Mouse (Mus musculus): ENCODE measurements around the gene Lrp4. TPM values are rescaled to one million over a fixed set of nuclear protein-coding genes. Genes with fewer than 3 reads are reported as not detected.

Lrp4 gene
- 10 to 100 TPM; 10.6 to 12.3 TPM for total RNA-seq (2021)
- polyA plus RNA-seq (2012; rRNA removed) = 3.8 and 6.7 TPM in 2 replicates
- long read RNA-seq, partial matches to known transcripts = 4 of 4 reads
- long read RNA-seq, other reads (novel, unspliced or antisense) = 0 of 4 reads

DNA sequence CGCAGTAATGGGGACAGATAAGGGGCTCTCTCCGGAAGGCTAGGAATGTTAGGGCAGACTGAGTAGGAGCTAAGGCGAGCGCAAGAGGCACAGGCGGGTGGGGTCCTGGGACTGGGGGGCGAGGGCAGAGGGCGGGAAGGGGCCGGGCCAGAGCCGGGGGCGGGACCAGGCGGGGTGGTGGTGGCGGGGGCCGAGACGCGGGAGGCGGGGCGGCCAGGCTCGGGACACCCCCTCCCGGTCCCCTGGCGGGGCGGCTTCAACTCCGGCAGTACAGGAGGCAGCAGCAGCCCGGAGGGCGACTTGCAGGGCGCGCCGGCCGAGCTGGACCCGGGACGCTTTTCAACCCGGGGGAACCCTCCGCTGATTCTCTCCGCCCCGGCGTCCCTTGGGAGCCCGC lies at the start of gene Lrp4:
TSS of gene Lrp4 (plus strand) at position 253 of the 397 bp plus-strand sequence.
- H3K27me3 ChIP-seq (ENCODE audit: control insufficient read depth, insufficient read depth, low read length) = no peaks in the 10 kb centered on the region
- intact Hi-C loops (cut with DNase I) = no loop called here
- H3K4me1 ChIP-seq (ENCODE audit: control insufficient read depth, insufficient read depth, low read length) = peaks cover 4% of the 10 kb centered on the region; the same call in 1 of the 2 replicates
- no peaks in the 10 kb centered on the region for H3K79me2 ChIP-seq (replicated peaks; ENCODE audit: control insufficient read depth, insufficient read depth, low read length)
- WGBS = 2% methylated on average over 29 of the region's 36 CpGs
- 0 out of 2 replicates have a peak, but pooled peaks have one; percentile 10 for TF ChIP-seq CTCF (IDR thresholded peaks at IDR 0.05)
- 0 out of 2 replicates have a peak, but pooled peaks have one; percentile 46 for TF ChIP-seq POLR2A (IDR thresholded peaks at IDR 0.05; ENCODE audit: insufficient read depth, low read depth, low read length)
- TF ChIP-seq EP300 (IDR thresholded peaks at IDR 0.05; ENCODE audit: insufficient read depth, low read depth, low read length) = no peak
- H3K36me3 ChIP-seq (ENCODE audit: control insufficient read depth, insufficient read depth, low read length) = no peaks in the 10 kb centered on the region
- peak within 1 kb of the TSS; percentile 66 for H3K4me3 ChIP-seq
- peak; percentile 79 to 82 for DNase-seq
- H3K9ac ChIP-seq (ENCODE audit: low read depth, low read length) = peak within 1 kb of the TSS; percentile 87
- peak within 1 kb of the TSS; percentile 57 for H3K27ac ChIP-seq

DNA sequence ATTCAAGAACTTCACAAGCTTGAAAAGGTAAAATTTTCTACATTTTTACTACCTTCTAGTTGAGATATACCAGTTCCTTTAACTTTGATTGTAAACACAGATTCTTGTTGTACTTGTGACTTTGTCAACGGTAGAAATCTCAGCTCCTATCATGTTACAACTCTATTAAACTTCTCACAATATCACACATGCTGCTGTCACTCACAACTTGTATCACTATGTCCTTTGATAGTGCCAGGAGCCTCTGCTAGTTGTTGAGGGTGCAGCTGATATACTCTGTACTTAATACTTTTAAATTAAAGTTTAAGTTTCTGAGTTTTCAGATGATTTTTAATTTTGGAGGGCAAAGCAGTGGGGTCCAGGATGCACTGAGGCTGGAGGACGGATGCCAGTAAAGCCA lies 49.3 kb upstream of the Lrp4 start:
- Histone ChIP-seq H3K79me2 (replicated peaks; ENCODE audit: control insufficient read depth, insufficient read depth, low read length) (no peaks in the 10 kb centered on the region), H3K4me1 (ENCODE audit: control insufficient read depth, insufficient read depth, low read length) (no peaks in the 10 kb centered on the region; the same call in 1 of the 2 replicates), H3K27me3 (ENCODE audit: control insufficient read depth, insufficient read depth, low read length) (no peaks in the 10 kb centered on the region), H3K27ac (no peak overlapping the region), H3K9ac (ENCODE audit: low read depth, low read length) (no peak overlapping the region), H3K4me3 (no peak overlapping the region), H3K36me3 (ENCODE audit: control insufficient read depth, insufficient read depth, low read length) (no peaks in the 10 kb centered on the region)
- DNase-seq = no peak
- WGBS = 73% methylated on average over 2 of the region's 2 CpGs
- intact Hi-C loops (cut with DNase I) = loop anchor here (5.0 kb wide), 1 partner anchor 76 kb away; no protein-coding TSS in a partner anchor
- TF ChIP-seq CTCF (IDR thresholded peaks at IDR 0.05) = no peak
- TF ChIP-seq EP300 (IDR thresholded peaks at IDR 0.05; ENCODE audit: insufficient read depth, low read depth, low read length) = no peak
- no peak for TF ChIP-seq POLR2A (IDR thresholded peaks at IDR 0.05; ENCODE audit: insufficient read depth, low read depth, low read length)

- no peak overlapping the region for H3K4me3 ChIP-seq
- TF ChIP-seq EP300 (IDR thresholded peaks at IDR 0.05; ENCODE audit: insufficient read depth, low read depth, low read length) (no peak), CTCF (IDR thresholded peaks at IDR 0.05) (no peak), POLR2A (IDR thresholded peaks at IDR 0.05; ENCODE audit: insufficient read depth, low read depth, low read length) (no peak)
- 53% methylated on average over 2 of the region's 2 CpGs for WGBS
- no peaks in the 10 kb centered on the region for H3K79me2 ChIP-seq (replicated peaks; ENCODE audit: control insufficient read depth, insufficient read depth, low read length)
- H3K4me1 ChIP-seq (ENCODE audit: control insufficient read depth, insufficient read depth, low read length) = peaks cover 2% of the 10 kb centered on the region
- no peak for DNase-seq
- no peak overlapping the region for H3K9ac ChIP-seq (ENCODE audit: low read depth, low read length)
- no peak overlapping the region for H3K27ac ChIP-seq
- peaks cover 3% of the 10 kb centered on the region; the same call in 1 of the 2 replicates for H3K36me3 ChIP-seq (ENCODE audit: control insufficient read depth, insufficient read depth, low read length)
- no peaks in the 10 kb centered on the region for H3K27me3 ChIP-seq (ENCODE audit: control insufficient read depth, insufficient read depth, low read length)
- intact Hi-C loops (cut with DNase I) = no loop called here
Measured at GRCm38 (mm10) chr2:91411473-91411872, 45.8 kb upstream of the Lrp4 start.

DNA sequence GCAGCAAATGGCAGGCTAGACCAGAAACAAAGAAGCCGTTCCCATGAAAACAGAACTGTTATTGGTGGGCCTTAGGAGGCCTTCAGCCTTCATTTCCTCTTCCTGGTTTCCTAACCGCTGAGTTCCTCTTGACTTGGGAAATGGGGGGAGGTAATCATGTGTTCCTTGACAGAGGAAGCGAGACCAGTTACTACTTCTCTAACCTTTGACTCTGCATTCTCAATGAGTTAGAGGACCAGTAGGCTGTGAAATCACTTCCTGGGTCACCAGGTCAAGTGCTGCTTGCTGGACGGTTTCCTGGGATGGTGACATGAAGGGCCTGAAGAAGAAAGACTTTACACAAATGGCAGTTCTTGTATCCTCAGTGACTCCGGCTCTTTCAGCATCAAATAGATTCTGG lies 45.0 kb upstream of the Lrp4 start:
- Histone ChIP-seq H3K79me2 (replicated peaks; ENCODE audit: control insufficient read depth, insufficient read depth, low read length) (no peaks in the 10 kb centered on the region), H3K27ac (no peak overlapping the region), H3K9ac (ENCODE audit: low read depth, low read length) (no peak overlapping the region), H3K4me1 (ENCODE audit: control insufficient read depth, insufficient read depth, low read length) (peaks cover 2% of the 10 kb centered on the region), H3K4me3 (no peak overlapping the region), H3K27me3 (ENCODE audit: control insufficient read depth, insufficient read depth, low read length) (no peaks in the 10 kb centered on the region), H3K36me3 (ENCODE audit: control insufficient read depth, insufficient read depth, low read length) (peaks cover 3% of the 10 kb centered on the region; the same call in 1 of the 2 replicates)
- TF ChIP-seq CTCF (IDR thresholded peaks at IDR 0.05) (no peak), EP300 (IDR thresholded peaks at IDR 0.05; ENCODE audit: insufficient read depth, low read depth, low read length) (no peak), POLR2A (IDR thresholded peaks at IDR 0.05; ENCODE audit: insufficient read depth, low read depth, low read length) (no peak)
- DNase-seq = peak in 1 of 2 experiments; percentile 8
- WGBS = 59% methylated on average over 5 of the region's 5 CpGs
- intact Hi-C loops (cut with DNase I) = no loop called here

GRCm38 (mm10) chr2:91413811-91414210 lies 43.5 kb upstream of the Lrp4 start:
- H3K36me3 ChIP-seq (ENCODE audit: control insufficient read depth, insufficient read depth, low read length) = peaks cover 3% of the 10 kb centered on the region; the same call in 1 of the 2 replicates
- DNase-seq = peak in 1 of 2 experiments; percentile 11
- intact Hi-C loops (cut with DNase I) = no loop called here

GRCm38 (mm10) chr2:91421641-91422040 lies 35.7 kb upstream of the Lrp4 start:
- Histone ChIP-seq H3K9ac (ENCODE audit: low read depth, low read length) (no peak overlapping the region), H3K4me3 (no peak overlapping the region), H3K36me3 (ENCODE audit: control insufficient read depth, insufficient read depth, low read length) (no peaks in the 10 kb centered on the region), H3K27ac (no peak overlapping the region), H3K79me2 (replicated peaks; ENCODE audit: control insufficient read depth, insufficient read depth, low read length) (no peaks in the 10 kb centered on the region), H3K4me1 (ENCODE audit: control insufficient read depth, insufficient read depth, low read length) (no peaks in the 10 kb centered on the region), H3K27me3 (ENCODE audit: control insufficient read depth, insufficient read depth, low read length) (no peaks in the 10 kb centered on the region)
- TF ChIP-seq EP300 (IDR thresholded peaks at IDR 0.05; ENCODE audit: insufficient read depth, low read depth, low read length) = no peak
- no peak for TF ChIP-seq POLR2A (IDR thresholded peaks at IDR 0.05; ENCODE audit: insufficient read depth, low read depth, low read length)
- no peak for TF ChIP-seq CTCF (IDR thresholded peaks at IDR 0.05)
- intact Hi-C loops (cut with DNase I) = no loop called here
- DNase-seq = no peak
- 95% methylated on average over 5 of the region's 5 CpGs for WGBS

More at GRCm38 (mm10) chr2:91413811-91414210, 43.5 kb upstream of the Lrp4 start:
- H3K79me2 ChIP-seq (replicated peaks; ENCODE audit: control insufficient read depth, insufficient read depth, low read length) = no peaks in the 10 kb centered on the region
- peaks cover 2% of the 10 kb centered on the region for H3K4me1 ChIP-seq (ENCODE audit: control insufficient read depth, insufficient read depth, low read length)
- no peaks in the 10 kb centered on the region for H3K27me3 ChIP-seq (ENCODE audit: control insufficient read depth, insufficient read depth, low read length)
- no peak overlapping the region for H3K4me3 ChIP-seq
- H3K9ac ChIP-seq (ENCODE audit: low read depth, low read length) = no peak overlapping the region
- H3K27ac ChIP-seq = no peak overlapping the region
- 50% methylated on average over 1 of the region's 1 CpGs for WGBS
- TF ChIP-seq EP300 (IDR thresholded peaks at IDR 0.05; ENCODE audit: insufficient read depth, low read depth, low read length) (no peak), CTCF (IDR thresholded peaks at IDR 0.05) (no peak), POLR2A (IDR thresholded peaks at IDR 0.05; ENCODE audit: insufficient read depth, low read depth, low read length) (no peak)
